Mouse (Mus musculus) T-helper 2 cell (primary cell): Measurements from ENCODE around the gene Gng7.

Experiments used
- in situ Hi-C: fragments of 300-600 bp; cut with MboI, MseI; formaldehyde crosslinking; loops from one replicate; pipeline ENCODE4 v1.15.1; 2025; ENCODE audit warnings: high pct_unique_total_duplicates

Gng7 gene

GRCm38 (mm10) chr10:80931695-80932094, 83.0 kb downstream of the Gng7 start:
- in situ Hi-C loops = loop anchor here (10.0 kb wide), 1 partner anchor 787 kb away; the partner anchor contains the start of genes Cbarp and Midn

GRCm38 (mm10) chr10:80931153-80931671, 83.5 kb downstream of the Gng7 start:
- in situ Hi-C loops = loop anchor here (10.0 kb wide), 1 partner anchor 786 kb away; the partner anchor contains the start of genes Cbarp and Midn

GRCm38 (mm10) chr10:80930361-80931152, 84.2 kb downstream of the Gng7 start:
- in situ Hi-C loops = loop anchor here (10.0 kb wide), 1 partner anchor 786 kb away; the partner anchor contains the start of genes Cbarp and Midn

GRCm38 (mm10) chr10:80929299-80930226, 85.2 kb downstream of the Gng7 start, which contains the start of gene Gadd45b:
Gene Gadd45b, plus strand, starts transcription at chr10:80930073.
- in situ Hi-C loops = loop anchor here (5.0 to 10.0 kb wide), 2 partner anchors 63 to 785 kb away; partner anchors contain the start of genes Cbarp and Midn

- in situ Hi-C loops = loop anchor here (5.0 kb wide), 1 partner anchor 64 kb away; no protein-coding TSS in a partner anchor
These were observed 86.0 kb downstream of the Gng7 start for GRCm38 (mm10) chr10:80928586-80929298.

- in situ Hi-C loops = loop anchor here (5.0 kb wide), 1 partner anchor 67 kb away; no protein-coding TSS in a partner anchor
These were observed 89.3 kb downstream of the Gng7 start for GRCm38 (mm10) chr10:80925472-80925871.

GRCm38 (mm10) chr10:80921923-80922322, 92.8 kb downstream of the Gng7 start:
- in situ Hi-C loops = no loop called here

- in situ Hi-C loops = no loop called here
These were observed 96.8 kb downstream of the Gng7 start, which contains the start of gene Lmnb2 for GRCm38 (mm10) chr10:80917779-80918434. Gene Lmnb2, minus strand, starts transcription at chr10:80918245.

GRCm38 (mm10) chr10:80917336-80917778, 97.4 kb downstream of the Gng7 start:
- in situ Hi-C loops = no loop called here

- in situ Hi-C loops = no loop called here
These were observed 99.0 kb downstream of the Gng7 start for GRCm38 (mm10) chr10:80915736-80916135.

- in situ Hi-C loops = no loop called here
These were observed 99.5 kb downstream of the Gng7 start for GRCm38 (mm10) chr10:80915260-80915659.

- in situ Hi-C loops = no loop called here
These were observed 100.5 kb downstream of the Gng7 start for GRCm38 (mm10) chr10:80914253-80914656.

- in situ Hi-C loops = no loop called here
These were observed 101.3 kb downstream of the Gng7 start for GRCm38 (mm10) chr10:80913364-80914011.

GRCm38 (mm10) chr10:80911891-80912290, 102.9 kb downstream of the Gng7 start:
- in situ Hi-C loops = no loop called here

- in situ Hi-C loops = no loop called here
These were observed 103.4 kb downstream of the Gng7 start for GRCm38 (mm10) chr10:80911354-80911753.

- in situ Hi-C loops = no loop called here
These were observed 105.2 kb downstream of the Gng7 start for GRCm38 (mm10) chr10:80909375-80910162.

GRCm38 (mm10) chr10:80904709-80905108, 110.0 kb downstream of the Gng7 start:
- in situ Hi-C loops = no loop called here

GRCm38 (mm10) chr10:80904004-80904693, 110.6 kb downstream of the Gng7 start:
- in situ Hi-C loops = no loop called here
